Mouse (Mus musculus) ES-Bruce4 (cell line): Measurements from ENCODE around the gene Psmb7. TPM values are rescaled to one million over a fixed set of nuclear protein-coding genes. Genes with fewer than 3 reads are reported as not detected.

Experiments used
- H3K27ac ChIP-seq: 2 replicates; pipeline ENCODE4 v1.5.1; 2012; ENCODE audit warnings: low read length, inconsistent platforms; ENCODE audit not compliant: insufficient read depth
- H3K27me3 ChIP-seq: 2 replicates; pipeline ENCODE4 v1.6.1; 2012; ENCODE audit warnings: mild to moderate bottlenecking, low read length, inconsistent platforms; ENCODE audit not compliant: control insufficient read depth, poor library complexity, insufficient read depth, severe bottlenecking
- H3K36me3 ChIP-seq: 2 replicates; pipeline ENCODE4 v1.6.1; 2012; ENCODE audit warnings: inconsistent platforms, mild to moderate bottlenecking, low read length, moderate library complexity; ENCODE audit not compliant: control insufficient read depth, poor library complexity, insufficient read depth, severe bottlenecking
- H3K4me1 ChIP-seq: one replicate; pipeline ENCODE4 v1.8.1; 2011; ENCODE audit warnings: low read length; ENCODE audit not compliant: control insufficient read depth, insufficient read depth
- H3K4me3 ChIP-seq: 2 replicates; pipeline ENCODE4 v1.5.1; 2011; ENCODE audit warnings: low read depth, mild to moderate bottlenecking, low read length
- H3K9ac ChIP-seq: 2 replicates; pipeline ENCODE4 v1.6.1; 2012; ENCODE audit warnings: low read depth, mild to moderate bottlenecking, inconsistent platforms; ENCODE audit not compliant: poor library complexity, severe bottlenecking
- H3K9me3 ChIP-seq: replicated peaks from 2 replicates; pipeline ENCODE4 v1.6.1; 2012; ENCODE audit warnings: mild to moderate bottlenecking, low read length, inconsistent platforms; ENCODE audit not compliant: control insufficient read depth, poor library complexity, insufficient read depth, severe bottlenecking
- CTCF ChIP-seq: IDR thresholded peaks from one replicate; pipeline ENCODE4 v1.8.1; 2011; ENCODE audit warnings: low read depth, low read length
- EP300 ChIP-seq: IDR thresholded peaks from 2 replicates; pipeline ENCODE4 v1.6.1; 2011; ENCODE audit warnings: low read depth, low read length; ENCODE audit not compliant: insufficient read depth
- POLR2A ChIP-seq: IDR thresholded peaks from one replicate; pipeline ENCODE4 v1.8.1; 2011; ENCODE audit warnings: low read length; ENCODE audit not compliant: insufficient read depth
- polyA plus RNA-seq: library from polyadenylated mRNA; stranded (reverse); fragments of >200 nt; gene quantifications from 2 replicates; pipeline ENCODE4 v1.2.4, GENCODE M21; 2011; ENCODE audit warnings: low read depth; ENCODE audit not compliant: missing spikeins, insufficient read depth, insufficient read length

Psmb7 gene
- polyA plus RNA-seq, 1 experiment = 306 TPM

GRCm38 (mm10) chr2:38547793-38548517, 95.9 kb downstream of the Psmb7 start:
- no peak overlapping the region for H3K4me3 ChIP-seq
- H3K9ac ChIP-seq = no peak overlapping the region
- H3K27me3 ChIP-seq = no peaks in the 10 kb centered on the region
- H3K27ac ChIP-seq = peak overlapping the region; percentile 33; the same call in 1 of the 2 replicates
- H3K36me3 ChIP-seq = no peaks in the 10 kb centered on the region
- no peaks in the 10 kb centered on the region for H3K9me3 ChIP-seq
- TF ChIP-seq POLR2A (no peak), EP300 (peak; percentile 64; the same call in 1 of the 2 replicates)
- H3K4me1 ChIP-seq = peaks cover 15% of the 10 kb centered on the region

GRCm38 (mm10) chr2:38546748-38547147, 97.1 kb downstream of the Psmb7 start:
- no peak overlapping the region for H3K9ac ChIP-seq
- no peaks in the 10 kb centered on the region for H3K36me3 ChIP-seq
- H3K9me3 ChIP-seq = no peaks in the 10 kb centered on the region
- H3K27me3 ChIP-seq = no peaks in the 10 kb centered on the region
- H3K4me1 ChIP-seq = peaks cover 15% of the 10 kb centered on the region
- TF ChIP-seq CTCF (no peak), POLR2A (no peak), EP300 (no peak)
- peak overlapping the region; percentile 52 for H3K27ac ChIP-seq
- no peak overlapping the region for H3K4me3 ChIP-seq

GRCm38 (mm10) chr2:38546222-38546621, 97.7 kb downstream of the Psmb7 start:
- no peak overlapping the region for H3K9ac ChIP-seq
- no peaks in the 10 kb centered on the region for H3K36me3 ChIP-seq
- TF ChIP-seq POLR2A = no peak
- TF ChIP-seq EP300 = peak; percentile 89
- H3K4me1 ChIP-seq = peaks cover 15% of the 10 kb centered on the region
- H3K27ac ChIP-seq = peak overlapping the region; percentile 54
- H3K27me3 ChIP-seq = no peaks in the 10 kb centered on the region
- H3K9me3 ChIP-seq = no peaks in the 10 kb centered on the region
- no peak overlapping the region for H3K4me3 ChIP-seq

DNA sequence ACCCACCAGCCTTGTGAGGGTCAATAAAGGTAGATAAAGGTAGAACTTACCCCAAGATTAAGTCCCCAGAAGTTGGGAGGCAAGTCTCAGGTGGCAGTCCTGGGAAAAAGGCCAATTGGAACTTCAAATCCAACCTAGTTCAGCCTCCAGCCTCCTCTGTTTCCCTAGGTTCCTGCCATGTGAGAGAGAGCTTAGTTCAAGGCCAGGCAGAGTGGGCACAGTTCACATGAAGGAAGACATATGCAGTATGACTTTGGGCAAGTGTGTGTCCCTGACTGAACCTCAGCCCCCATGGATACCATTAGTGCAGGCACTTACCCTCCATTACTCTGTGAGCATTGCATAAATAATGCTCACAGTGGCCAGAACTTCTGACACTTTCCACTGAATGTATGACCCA, 98.2 kb downstream of the Psmb7 start:
- Histone ChIP-seq H3K9ac (no peak overlapping the region), H3K27ac (peak overlapping the region; percentile 54), H3K4me1 (peaks cover 15% of the 10 kb centered on the region)

GRCm38 (mm10) chr2:38544982-38545381, 98.9 kb downstream of the Psmb7 start:
- TF ChIP-seq CTCF = no peak
- TF ChIP-seq POLR2A = no peak
- TF ChIP-seq EP300 = no peak
- H3K27me3 ChIP-seq = no peaks in the 10 kb centered on the region
- H3K4me1 ChIP-seq = peaks cover 15% of the 10 kb centered on the region
- H3K27ac ChIP-seq = no peak overlapping the region
- no peak overlapping the region for H3K4me3 ChIP-seq
- no peak overlapping the region for H3K9ac ChIP-seq
- no peaks in the 10 kb centered on the region for H3K36me3 ChIP-seq
- H3K9me3 ChIP-seq = no peaks in the 10 kb centered on the region

More for the DNA sequence above, 98.2 kb downstream of the Psmb7 start:
- Histone ChIP-seq H3K9me3 (no peaks in the 10 kb centered on the region), H3K27me3 (no peaks in the 10 kb centered on the region), H3K4me3 (no peak overlapping the region), H3K36me3 (no peaks in the 10 kb centered on the region)
- TF ChIP-seq POLR2A = no peak
- TF ChIP-seq EP300 = no peak
- no peak for TF ChIP-seq CTCF

DNA sequence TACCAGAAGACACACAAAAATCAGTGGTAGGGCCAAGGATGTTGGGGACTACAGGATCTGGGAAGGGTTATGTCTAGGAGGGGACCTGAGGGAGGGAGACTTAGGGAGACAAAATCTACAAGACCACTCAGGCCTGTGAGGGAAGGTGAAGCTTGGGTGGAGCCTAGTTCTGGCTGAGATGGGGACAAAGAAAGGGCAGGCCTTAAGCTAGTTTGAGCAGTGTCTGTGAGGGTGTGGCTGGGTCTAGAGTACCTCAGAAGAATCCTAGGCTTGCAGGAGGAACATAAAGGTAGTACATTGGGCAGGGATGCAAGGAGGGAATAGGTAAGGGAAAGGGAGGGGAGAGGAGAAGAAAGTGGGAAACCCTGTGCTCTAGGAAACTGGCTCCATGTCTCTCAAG, 99.5 kb downstream of the Psmb7 start:
- H3K9me3 ChIP-seq = no peaks in the 10 kb centered on the region
- TF ChIP-seq CTCF (no peak), EP300 (no peak), POLR2A (no peak)
- peaks cover 15% of the 10 kb centered on the region for H3K4me1 ChIP-seq
- no peak overlapping the region for H3K4me3 ChIP-seq
- H3K27me3 ChIP-seq = no peaks in the 10 kb centered on the region
- no peaks in the 10 kb centered on the region for H3K36me3 ChIP-seq
- no peak overlapping the region for H3K9ac ChIP-seq
- 0 out of 2 replicates have a peak overlapping the region, but pooled peaks have one; percentile 4 for H3K27ac ChIP-seq
